Mouse (Mus musculus): ENCODE results near the gene Robo2.

Gene Robo2

DNA sequence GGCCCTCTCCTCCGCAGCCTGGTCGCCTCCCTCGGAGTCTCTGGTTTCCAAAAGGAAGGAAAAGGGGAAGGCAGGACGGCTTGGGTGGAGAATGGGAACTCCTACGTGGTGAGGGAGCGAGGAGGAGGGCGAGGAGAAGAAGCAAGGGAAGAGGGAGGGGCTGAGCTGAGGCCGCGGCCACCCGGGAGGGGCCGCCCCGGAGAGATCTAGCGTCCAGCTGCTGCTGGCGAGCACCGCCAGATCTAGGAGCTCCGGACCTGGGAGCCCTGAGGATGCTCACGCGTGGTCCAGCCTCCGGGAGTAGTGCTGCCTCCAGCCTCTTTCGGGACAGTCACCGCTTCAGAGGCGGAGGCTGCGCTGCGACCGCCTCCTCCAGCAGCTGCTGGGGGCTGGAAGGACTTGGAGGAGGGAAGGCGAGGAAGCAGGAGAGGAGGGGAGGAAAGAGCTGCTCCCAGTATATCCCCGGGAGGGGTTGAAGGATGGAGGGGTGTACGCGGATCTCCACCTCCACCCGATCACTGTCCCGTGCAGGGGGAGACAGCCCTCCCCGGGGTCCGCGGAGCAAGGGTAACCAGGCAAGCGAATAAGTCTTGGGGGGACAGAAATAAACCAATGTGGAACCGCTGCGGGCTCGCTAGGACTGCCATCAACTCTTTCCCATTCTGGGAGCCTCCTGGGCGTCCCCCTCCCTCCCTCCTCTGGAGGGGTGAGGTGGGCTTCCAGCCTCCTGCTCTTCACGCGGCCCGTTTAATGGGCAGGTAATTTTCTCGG, at the start of gene Robo2:
Robo2 (minus strand) TSS at position 345 of the 771 bp plus-strand sequence.
- no peak for DNase-seq (ENCODE audit: low spot score in 2 of 2)

DNA sequence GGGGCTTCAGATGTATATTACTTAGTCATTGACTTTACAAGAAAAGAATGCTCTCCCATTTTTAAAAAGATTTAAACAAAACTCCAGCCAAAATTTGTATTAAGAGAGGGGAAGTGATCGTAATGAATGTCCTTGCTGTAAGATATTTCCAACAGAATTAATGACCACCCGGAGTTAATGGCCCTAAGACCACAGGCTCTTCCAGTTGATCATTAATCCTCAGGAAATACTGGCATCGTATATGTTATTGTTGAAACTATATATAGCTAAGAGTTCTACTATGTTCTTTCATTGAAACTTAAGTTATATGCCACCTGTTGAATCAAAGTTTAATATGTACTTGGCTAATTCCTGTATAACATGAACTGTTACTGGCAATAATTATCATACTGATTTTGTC, 46.5 kb upstream of the Robo2 start:
- no peak for DNase-seq (ENCODE audit: low spot score in 2 of 2)

DNA sequence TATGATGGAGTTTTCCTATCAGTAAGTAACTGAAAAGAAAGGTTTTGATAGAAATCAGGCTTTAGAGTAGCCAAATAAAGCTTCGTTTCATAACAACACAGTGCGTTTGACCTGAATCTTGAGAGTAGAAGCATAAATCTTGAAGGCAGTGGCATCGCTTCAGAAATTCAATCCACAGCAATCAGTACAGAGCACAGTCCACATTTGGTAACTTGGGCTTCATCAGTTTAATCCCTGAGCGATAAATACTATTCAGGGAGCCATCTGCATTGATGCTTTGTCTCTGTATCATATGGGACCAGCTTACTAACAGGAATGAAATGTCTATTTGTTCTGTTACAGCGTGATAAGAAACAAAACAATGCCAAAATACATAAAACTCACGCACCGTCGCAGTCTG, 46.1 kb upstream of the Robo2 start:
- DNase-seq (ENCODE audit: low spot score in 2 of 2), result no peak

DNA sequence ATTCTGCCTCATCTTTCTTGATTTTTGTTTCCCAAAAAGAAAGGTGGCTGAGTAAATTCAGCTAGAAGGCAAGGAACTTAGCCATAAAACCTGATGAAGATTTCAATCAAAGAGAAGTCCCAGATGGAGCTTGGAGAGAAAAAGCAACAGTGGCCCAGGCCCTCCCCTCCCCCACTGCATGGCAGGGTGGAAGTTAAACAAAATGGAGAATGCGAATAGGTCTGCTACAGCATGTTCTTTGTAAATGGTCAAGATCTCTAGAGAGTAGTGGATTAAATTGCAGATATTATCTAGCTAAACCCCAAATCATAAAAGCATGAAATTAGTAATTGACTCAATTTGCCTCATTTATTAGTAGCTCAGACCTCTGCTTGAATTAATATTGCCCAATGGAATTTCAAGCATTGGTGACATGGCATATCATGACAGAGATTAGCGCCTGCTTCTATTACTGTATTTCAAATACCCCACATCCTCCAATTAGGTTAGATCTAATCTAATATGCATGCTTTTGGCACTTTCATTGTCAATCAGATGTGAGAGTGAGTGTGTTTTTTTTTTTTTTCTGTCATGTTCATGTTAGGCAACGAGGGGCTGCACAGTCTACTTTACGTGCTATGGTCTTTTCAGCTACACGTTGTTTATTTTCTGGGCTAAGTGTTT, 45.3 kb upstream of the Robo2 start:
- no peak for DNase-seq (ENCODE audit: low spot score in 2 of 2)

DNA sequence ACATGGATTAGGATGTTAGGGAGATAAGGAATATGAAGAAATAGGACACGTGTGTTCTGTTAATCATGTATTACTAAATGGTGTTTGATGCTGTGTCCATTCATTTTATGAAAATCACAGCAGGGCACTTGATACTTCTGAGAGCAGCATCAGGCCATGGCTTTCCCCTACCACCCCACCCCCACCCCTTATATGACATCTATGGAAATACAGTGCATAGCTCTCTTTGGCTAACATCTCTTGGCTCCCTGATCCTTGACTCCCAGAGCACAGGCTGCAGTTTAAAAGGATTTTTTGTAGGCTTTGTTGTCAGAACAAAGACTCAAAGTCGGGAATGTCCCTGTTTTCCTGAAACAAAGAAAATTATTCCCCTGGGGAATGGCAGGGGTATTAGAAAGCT, 43.6 kb upstream of the Robo2 start:
- DNase-seq (ENCODE audit: low spot score in 2 of 2), result no peak

DNA sequence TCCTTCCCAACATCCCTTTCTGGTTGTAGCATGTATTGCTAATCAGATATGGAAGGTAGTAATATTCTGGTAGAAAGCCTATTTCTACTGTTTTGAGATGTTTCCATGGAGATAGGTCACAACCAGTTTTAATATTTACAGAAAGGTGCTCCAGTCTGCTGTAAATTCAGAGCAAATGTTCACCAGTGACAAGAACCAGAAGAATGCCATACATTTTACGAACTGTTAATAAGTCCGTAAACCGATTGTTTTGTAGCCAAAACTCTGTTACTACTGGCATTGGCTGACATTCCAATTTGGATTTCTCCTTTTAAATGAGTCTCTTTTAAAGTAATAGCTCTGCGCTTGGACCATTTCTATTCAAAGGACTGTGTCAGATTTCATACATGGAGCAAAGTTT, 36.4 kb upstream of the Robo2 start:
- DNase-seq (ENCODE audit: low spot score in 2 of 2), result no peak

DNA sequence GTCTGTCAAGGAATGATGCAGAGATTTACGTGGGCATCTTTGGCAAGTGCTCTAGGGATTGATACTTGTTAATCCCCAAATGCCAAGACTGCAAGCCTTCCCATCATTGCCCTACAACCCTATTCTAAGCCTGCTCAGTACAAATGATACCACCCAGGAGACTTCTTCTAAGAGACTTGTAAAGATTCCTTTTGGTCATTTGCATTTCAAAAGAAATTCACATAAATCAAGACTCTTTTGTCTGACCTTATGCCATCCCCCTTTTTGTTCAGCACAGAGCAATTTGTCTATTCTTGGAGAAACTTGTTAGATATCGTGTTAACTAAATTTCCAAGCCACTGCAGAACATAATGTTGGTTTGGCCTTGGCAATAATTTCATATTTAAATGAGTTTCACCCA, 15.4 kb upstream of the Robo2 start:
- no peak for DNase-seq (ENCODE audit: low spot score in 2 of 2)

DNA sequence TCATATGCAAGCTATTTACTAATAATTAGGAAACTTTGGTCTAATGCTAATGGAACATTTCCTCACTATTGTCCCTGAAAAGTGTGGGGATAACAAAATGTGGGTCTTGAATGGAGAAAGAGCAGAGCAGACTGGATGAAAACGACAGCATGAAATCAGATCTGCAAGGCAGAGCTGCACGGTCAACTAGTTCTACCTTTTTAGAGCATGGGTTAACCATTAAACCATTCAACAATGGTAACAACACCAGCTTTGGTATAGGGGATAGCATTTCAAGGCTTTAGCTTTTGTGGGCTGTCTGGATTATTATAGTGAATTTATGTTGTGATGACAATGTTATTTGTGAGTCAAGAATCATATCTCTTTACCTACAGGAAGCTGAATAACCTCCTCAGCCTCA, 8.7 kb upstream of the Robo2 start:
- DNase-seq (ENCODE audit: low spot score in 2 of 2), result no peak

DNA sequence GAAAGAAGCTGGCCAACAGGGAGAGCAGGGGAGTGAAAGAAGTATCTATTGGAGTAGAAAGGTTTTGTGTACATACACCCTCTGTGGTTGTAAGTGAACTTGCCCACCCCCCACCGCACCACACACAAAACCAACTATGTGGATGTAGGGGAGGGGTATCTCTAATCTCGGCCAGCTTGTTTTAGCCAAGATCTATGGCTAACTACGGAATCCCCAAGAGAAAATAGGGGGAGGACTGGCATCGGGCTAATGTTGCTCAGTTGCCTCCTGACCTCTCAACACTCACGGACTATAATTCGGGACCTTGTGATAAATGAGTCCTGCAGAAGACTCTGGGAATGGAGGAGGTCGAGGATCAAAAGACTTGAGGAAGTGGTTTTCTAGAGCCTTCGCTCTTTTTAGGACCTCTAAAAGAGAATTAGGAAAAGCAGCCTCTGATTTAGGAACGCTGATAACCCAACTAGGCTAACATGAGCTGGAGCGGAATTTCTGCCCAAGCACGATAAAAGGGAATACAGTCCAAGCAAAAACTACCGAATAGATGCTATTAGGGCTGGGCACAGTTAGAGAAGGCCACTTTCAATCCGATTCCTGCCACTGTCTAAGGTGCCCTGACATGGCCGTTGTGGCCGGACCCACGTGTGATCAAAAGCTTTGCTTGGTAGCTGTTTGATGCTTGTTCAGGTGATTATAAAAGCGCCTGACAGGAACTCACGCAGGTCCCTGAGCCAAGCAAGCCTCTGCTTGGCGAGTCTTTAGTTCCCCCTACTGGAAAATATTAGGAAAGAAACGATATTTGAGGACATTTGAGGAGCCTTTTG, 1.1 kb upstream of the Robo2 start:
- DNase-seq (ENCODE audit: low spot score in 2 of 2), result no peak

DNA sequence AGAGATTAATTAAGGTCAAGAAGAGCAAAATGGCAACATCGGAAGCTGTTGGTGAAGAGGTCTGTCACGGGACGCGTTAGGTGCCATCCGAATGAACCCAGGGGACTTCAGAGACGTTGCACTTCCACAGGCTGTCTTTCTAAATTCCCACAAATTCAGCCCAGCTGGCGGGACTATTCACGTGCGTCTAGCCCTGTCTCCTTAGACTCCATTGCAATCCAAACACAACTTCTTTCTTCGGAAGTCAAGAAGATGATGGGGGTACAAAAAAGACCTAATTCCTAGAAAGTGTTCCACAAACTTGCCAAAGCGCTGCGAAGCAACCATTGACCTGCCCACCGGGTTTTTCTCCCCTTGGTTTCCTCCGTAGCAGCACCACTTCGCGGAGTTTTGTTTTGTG, 604 bp downstream of the Robo2 start:
- DNase-seq (ENCODE audit: low spot score in 2 of 2), result no peak

DNA sequence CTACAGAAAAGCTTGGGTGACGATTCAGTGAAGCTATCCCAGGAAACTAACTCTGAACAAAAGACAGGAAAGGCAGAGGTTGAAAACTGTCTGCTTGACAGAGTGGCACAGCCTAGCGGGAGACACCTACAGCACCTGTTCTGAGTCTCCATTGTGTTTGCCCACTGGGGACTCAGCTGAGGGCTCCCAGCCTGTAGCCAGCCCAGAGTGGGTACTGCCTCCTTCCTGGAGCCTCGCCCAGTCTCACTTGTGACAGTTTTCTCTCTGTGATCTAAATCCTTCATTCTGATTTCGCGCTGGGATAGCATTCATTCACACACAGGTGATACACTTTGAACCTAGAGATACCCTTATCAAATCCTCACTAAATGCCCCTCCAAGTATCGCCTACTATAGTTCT, 1.5 kb downstream of the Robo2 start:
- DNase-seq (ENCODE audit: low spot score in 2 of 2), result no peak

DNA sequence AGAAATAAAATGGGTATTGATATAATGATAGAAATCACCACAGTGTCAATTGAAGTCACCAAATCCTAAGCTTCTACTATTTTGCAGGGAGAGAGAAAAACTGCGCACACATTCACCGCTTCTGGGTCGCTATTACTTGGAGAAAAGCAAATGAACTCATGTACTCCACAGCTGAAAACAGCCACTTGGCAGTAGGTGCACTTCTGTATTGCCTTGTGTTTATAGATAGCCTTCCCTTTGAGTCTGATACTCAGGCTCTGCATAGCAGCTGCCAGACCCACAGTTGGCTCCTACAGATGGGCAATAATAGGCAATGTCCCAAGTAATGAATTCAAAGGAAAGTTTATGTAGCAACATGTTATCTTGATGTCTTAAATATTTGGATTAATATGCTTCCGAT, 2.1 kb downstream of the Robo2 start:
- DNase-seq (ENCODE audit: low spot score in 2 of 2), result no peak

DNA sequence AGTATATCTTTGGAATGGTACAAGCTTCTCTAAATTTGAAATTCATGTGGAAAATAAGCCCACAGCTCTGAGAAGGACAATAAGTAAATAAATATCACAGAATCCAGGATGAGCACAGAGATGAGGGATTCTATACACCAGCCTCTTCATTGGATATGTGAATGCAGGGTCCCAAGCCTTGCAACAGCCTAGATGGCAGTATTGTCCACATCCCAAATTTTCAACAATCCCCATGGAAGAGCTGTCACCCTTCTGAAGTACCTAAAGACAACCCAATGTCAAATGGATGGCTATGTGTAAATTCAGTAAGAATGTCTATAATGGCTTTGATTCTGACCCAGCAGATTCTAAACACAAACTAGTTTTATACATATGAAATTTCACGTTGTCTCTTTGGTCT, 3.1 kb downstream of the Robo2 start:
- no peak for DNase-seq (ENCODE audit: low spot score in 2 of 2)

DNA sequence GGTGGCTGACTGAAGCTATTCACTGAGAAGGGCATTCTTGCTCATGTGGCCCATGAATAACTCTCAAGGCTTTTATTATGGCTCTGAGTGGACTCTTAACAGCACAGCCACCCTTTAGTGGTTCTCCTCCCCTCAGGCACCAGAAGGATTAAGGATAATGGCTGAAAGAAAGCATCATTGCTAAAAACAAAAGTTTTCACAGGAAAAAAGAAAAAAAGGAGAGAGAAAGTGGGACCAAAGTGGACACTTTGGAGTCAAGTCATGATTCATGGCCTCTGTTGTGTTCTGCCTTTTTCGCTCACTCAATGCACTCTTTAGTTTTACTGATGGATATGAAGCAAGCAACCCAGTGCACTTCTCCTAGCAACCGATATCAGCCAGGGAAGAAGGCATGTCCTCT, 14.3 kb downstream of the Robo2 start:
- no peak for DNase-seq (ENCODE audit: low spot score in 2 of 2)

DNA sequence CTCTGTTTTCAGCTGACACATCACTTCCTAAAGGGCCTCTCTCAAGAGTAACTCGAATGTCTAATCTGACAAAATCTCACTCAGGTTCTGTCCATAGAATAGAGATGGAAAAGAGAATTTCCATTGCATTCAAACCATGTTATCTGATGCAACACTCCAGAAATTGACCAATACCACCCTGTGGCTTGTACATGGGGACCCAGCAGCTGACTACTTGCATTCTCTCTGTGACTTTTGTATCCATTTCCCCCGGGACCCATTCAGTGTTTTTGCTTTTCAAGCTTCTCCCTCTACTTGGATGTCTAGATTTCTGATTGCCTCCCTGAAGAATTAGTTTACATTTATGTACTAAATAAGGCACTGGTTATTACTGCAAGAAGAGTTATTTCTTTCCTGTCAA, 15.9 kb downstream of the Robo2 start:
- DNase-seq (ENCODE audit: low spot score in 2 of 2), result no peak

DNA sequence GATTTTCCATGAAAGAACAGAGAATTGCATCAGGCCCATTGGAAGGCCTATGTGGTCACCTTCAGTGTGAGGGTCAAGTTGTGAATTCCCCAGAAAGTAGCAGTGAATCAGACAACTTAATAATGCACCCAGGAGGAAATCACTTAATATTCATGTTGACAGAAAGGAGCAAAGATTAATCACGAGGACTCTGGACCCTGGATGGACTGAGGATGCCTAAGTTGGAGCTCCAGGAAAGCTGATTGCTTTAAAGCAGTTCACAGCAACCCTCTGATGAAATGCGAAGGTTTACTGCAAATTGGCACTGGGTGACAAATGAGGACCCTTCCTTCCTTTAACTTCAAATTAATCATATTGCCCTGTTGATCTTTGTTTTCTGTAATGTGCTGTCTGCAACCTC, 32.2 kb downstream of the Robo2 start:
- DNase-seq (ENCODE audit: low spot score in 2 of 2), result no peak

DNA sequence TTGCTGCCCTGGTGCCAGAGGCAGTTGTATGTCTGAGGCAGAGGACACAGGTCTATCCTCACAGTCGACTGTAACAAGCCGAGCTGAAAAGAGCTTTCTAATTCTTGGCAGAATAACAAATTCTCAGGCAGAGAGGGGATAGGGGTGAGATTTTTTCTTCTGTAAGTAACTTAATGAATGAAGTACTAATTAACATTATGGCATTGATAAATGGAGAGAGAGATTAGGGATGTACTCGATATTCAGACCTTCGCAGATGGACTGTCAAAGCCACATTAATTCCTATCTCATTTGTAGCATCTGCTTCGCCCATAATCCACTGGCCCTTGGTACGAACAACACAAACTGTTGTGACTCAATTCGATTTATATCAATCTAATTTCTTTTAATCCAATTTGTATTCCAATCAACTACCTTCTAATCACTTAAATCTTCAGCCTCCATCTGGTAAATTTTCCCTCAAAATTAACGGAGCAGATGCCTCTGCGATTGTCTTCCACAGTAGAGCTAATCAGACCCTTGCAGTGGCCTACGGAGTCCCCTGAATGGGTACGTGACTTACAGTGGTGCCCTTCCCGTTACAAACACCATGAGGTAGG, 36.2 kb downstream of the Robo2 start:
- DNase-seq (ENCODE audit: low spot score in 2 of 2), result no peak

DNA sequence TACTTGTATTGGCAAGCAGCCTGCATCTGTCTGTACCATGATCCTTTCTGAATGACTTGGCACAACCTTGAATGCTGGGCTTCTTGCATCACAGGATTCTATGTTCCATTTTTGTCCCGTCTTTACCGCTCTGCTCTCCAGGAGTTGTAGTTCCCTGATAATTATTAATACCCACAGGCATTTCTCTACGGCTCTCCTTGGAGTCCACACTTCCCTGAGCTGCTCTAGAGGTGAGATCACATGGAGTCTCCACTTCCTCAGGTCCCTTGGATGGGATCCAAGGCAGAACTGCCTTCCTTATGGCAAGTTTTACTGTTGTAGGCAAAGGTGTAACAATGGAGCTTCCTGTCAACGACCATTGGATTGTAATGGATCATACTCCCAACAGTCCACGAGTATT, 37.1 kb downstream of the Robo2 start:
- no peak for DNase-seq (ENCODE audit: low spot score in 2 of 2)

DNA sequence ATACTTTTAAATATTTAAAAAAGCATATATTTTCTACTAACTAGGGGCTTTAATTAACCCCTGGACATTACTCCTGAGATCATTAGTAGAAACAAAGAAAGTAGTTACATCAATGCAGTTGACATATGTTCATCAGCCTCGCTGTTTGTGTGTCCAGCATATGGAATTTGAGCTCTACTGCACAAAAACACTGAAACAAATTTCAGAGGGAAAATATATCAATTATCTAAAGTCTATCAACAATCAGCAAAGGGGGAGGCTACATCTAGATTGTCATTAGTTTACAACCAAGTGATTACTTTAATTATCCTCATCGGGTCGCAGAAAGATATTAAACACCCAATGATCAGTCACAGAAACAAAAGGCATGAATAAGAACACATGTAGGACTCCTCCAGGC, 38.2 kb downstream of the Robo2 start:
- no peak for DNase-seq (ENCODE audit: low spot score in 2 of 2)

DNA sequence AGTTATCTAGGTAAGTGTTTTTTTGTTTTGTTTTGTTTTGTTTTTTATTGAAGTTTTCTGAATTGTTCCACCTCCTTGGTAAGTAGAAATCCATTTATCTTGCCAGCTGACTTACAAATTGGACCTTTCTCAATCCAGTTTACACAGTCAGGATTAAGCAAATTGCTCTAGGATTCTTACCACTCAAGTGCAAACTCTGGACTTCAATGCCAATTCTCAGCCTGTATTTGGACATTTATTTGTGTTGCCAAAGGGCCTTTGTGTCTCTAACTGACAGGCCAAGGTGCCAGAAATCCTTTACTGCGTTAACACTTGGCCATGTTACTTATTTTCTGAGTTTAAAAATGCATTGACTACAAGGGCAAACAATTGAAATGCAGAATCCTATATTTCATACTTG, 38.7 kb downstream of the Robo2 start:
- no peak for DNase-seq (ENCODE audit: low spot score in 2 of 2)

DNA sequence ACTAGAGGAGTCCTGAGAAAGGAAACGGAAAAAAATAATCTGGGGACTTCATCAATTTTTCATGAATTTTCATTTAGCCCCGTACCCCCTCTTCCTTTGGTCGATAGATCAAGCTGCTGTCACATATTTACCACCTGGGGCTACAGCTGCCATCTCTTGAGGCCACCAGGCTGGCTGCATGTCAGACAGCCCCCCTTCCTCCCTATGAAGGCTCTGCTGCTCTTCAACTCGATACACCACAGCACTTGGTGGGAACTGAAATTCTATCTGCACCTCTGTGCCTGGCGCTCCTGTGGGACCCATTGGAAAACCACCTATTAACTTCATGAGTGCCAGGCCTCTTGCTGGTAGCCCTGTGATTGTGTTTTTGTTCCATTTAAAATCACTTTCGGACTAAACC, 63.2 kb downstream of the Robo2 start:
- no peak for DNase-seq (ENCODE audit: low spot score in 2 of 2)

DNA sequence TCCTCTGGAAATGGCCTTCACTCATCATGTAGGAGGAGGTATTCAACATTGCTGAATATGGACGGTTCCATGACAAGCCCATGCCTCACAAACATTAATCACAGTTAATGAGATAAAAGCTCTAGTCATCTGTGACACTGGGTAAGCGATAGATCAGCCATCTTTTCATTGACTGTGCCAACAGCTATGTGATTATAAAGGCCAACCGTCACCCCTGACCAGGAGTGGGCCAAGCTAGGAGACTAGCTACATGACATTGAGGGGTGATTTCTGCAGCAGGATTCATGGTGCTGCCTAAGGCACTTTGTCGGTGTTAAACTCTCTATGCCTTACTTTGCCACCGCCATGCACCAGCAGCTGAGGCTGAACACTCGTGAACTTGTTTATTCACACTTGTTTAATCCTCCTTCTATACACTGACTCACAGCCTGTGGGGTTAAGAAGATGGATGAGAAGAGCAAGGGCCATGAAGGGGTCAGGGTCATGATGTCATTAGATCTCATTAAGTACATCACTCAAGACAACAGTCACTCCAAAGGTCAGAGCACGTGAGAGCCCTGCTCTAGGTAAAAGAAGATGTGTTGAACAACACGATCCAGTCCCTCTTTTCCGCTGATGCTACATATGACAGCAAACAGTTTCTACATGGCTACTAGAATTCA, 72.5 kb downstream of the Robo2 start:
- DNase-seq (ENCODE audit: low spot score in 2 of 2), result no peak

All from natural killer cell, adult 2 months (primary cell).